Mouse (Mus musculus) thymus, postnatal 0 days (tissue): ENCODE measurements around the gene Lef1. TPM values are rescaled to one million over a fixed set of nuclear protein-coding genes. Genes with fewer than 3 reads are reported as not detected.

Source experiments
- DNase-seq: peaks from one replicate; pipeline ENCODE4 v3.0.0-alpha.2; 2015; ENCODE audit warnings: low spot score
- polyA plus RNA-seq: library from polyadenylated mRNA; unstranded; fragments of >200 nt; fragmentation: Nextera tagmentation; extraction: Ambion mirVana; gene quantifications from 2 replicates; pipeline ENCODE4 v1.2.1, GENCODE M21; 2015

The Lef1 gene
- polyA plus RNA-seq, 1 experiment from 2014 or later: 284 TPM

- DNase-seq: no peak
Observed at GRCm38 (mm10) chr3:131247447-131247846, 137.2 kb downstream of the Lef1 start.

- no peak for DNase-seq
Observed at GRCm38 (mm10) chr3:131247851-131248250, 137.6 kb downstream of the Lef1 start.

GRCm38 (mm10) chr3:131248444-131248843 lies 138.2 kb downstream of the Lef1 start:
- no peak for DNase-seq

GRCm38 (mm10) chr3:131250283-131250682 lies 140.0 kb downstream of the Lef1 start:
- no peak for DNase-seq

GRCm38 (mm10) chr3:131250978-131251377 lies 140.7 kb downstream of the Lef1 start:
- no peak for DNase-seq

GRCm38 (mm10) chr3:131251601-131252000 lies 141.3 kb downstream of the Lef1 start:
- DNase-seq: no peak

- no peak for DNase-seq
Observed at GRCm38 (mm10) chr3:131254991-131255390, 144.7 kb downstream of the Lef1 start.

- no peak for DNase-seq
Observed at GRCm38 (mm10) chr3:131255399-131255981, 145.2 kb downstream of the Lef1 start.

GRCm38 (mm10) chr3:131258921-131259320 lies 148.7 kb downstream of the Lef1 start:
- DNase-seq: no peak

- no peak for DNase-seq
Observed at GRCm38 (mm10) chr3:131259392-131259965, 149.2 kb downstream of the Lef1 start.

GRCm38 (mm10) chr3:131260418-131260817 lies 150.1 kb downstream of the Lef1 start:
- DNase-seq: no peak

GRCm38 (mm10) chr3:131263766-131264486 lies 153.7 kb downstream of the Lef1 start:
- DNase-seq: no peak

GRCm38 (mm10) chr3:131265516-131265915 lies 155.2 kb downstream of the Lef1 start:
- no peak for DNase-seq

GRCm38 (mm10) chr3:131266366-131267050 lies 156.2 kb downstream of the Lef1 start:
- DNase-seq: no peak

- DNase-seq: no peak
Observed at GRCm38 (mm10) chr3:131270381-131270780, 160.1 kb downstream of the Lef1 start.

- peak; percentile 33 for DNase-seq
Observed at GRCm38 (mm10) chr3:131271157-131271556, 160.9 kb downstream of the Lef1 start.

- peak; percentile 89 for DNase-seq
Observed at GRCm38 (mm10) chr3:131271559-131272373, 161.5 kb downstream of the Lef1 start, which contains the start of gene Hadh. Gene Hadh (minus strand): TSS chr3:131272101.

GRCm38 (mm10) chr3:131272374-131273100 lies 162.3 kb downstream of the Lef1 start:
- no peak for DNase-seq
